Mouse (Mus musculus) megakaryocyte, adult 5-6 weeks (primary cell): ENCODE results near the gene Fam222b. TPM values are rescaled to one million over a fixed set of nuclear protein-coding genes. Genes with fewer than 3 reads are reported as not detected.

Experiments
- ATAC-seq: 2 replicates; pipeline ENCODE4 v1.8.0; 2016; ENCODE audit warnings: mild to moderate bottlenecking, inconsistent platforms; ENCODE audit not compliant: poor library complexity, severe bottlenecking
- total RNA-seq, 2 experiments: library from RNA; stranded (forward) in 1 of 2; stranded (reverse) in 1 of 2; fragments of 153-499, 151-499 nt in 1 of 2; fragments of 221-1000, 200-1000 nt in 1 of 2; gene quantifications; 2 replicates each; pipeline versions ENCODE4 v1.2.3 to v1.2.4; 2015 to 2017

Gene Fam222b
- total RNA-seq, 2 experiments from 2014 or later = 9.1 to 24.0 TPM

GRCm38 (mm10) chr11:78202372-78202771 is 107.9 kb downstream of the Fam222b start:
- no peak for ATAC-seq

- ATAC-seq = no peak
Measured at GRCm38 (mm10) chr11:78204287-78204686, 109.8 kb downstream of the Fam222b start.

GRCm38 (mm10) chr11:78205361-78206206 is 111.1 kb downstream of the Fam222b start:
- ATAC-seq = no peak

Other genes starting within 250 kb of the Fam222b start
- gene Pipox, start 200.6 kb upstream of the Fam222b start, total RNA-seq (2015) = not detected in 2 replicates
- not detected in 2 replicates for gene Pipox, start 200.6 kb upstream of the Fam222b start, total RNA-seq (2017)
- not detected in 2 replicates for gene Sez6, start 163.9 kb upstream of the Fam222b start, total RNA-seq (2015)
- not detected in 2 replicates for gene Sez6, start 163.9 kb upstream of the Fam222b start, total RNA-seq (2017)
- 51.2 and 64.5 TPM in 2 replicates for gene Phf12, start 111.9 kb upstream of the Fam222b start, total RNA-seq (2015)
- gene Phf12, start 111.9 kb upstream of the Fam222b start, total RNA-seq (2017) = 21.0 and 26.3 TPM in 2 replicates
- gene Dhrs13, start 62.4 kb upstream of the Fam222b start, total RNA-seq (2015) = 4.8 and 5.6 TPM in 2 replicates
- 3.5 and 5.3 TPM in 2 replicates for gene Dhrs13, start 62.4 kb upstream of the Fam222b start, total RNA-seq (2017)
- gene Flot2, start 56.7 kb upstream of the Fam222b start, total RNA-seq (2015) = 82.9 and 91.4 TPM in 2 replicates
- gene Flot2, start 56.7 kb upstream of the Fam222b start, total RNA-seq (2017) = 140 and 141 TPM in 2 replicates
- gene Eral1, start 14.3 kb upstream of the Fam222b start, total RNA-seq (2015) = 14.1 and 19.2 TPM in 2 replicates
- 20.9 and 22.1 TPM in 2 replicates for gene Eral1, start 14.3 kb upstream of the Fam222b start, total RNA-seq (2017)
- gene Traf4, start 70.9 kb downstream of the Fam222b start, total RNA-seq (2015) = 1.3 TPM in 2 replicates
- gene Traf4, start 70.9 kb downstream of the Fam222b start, total RNA-seq (2017) = 0.51 and 2.2 TPM in 2 replicates
- 2.4 and 8.6 TPM in 2 replicates for gene Nek8, start 82.0 kb downstream of the Fam222b start, total RNA-seq (2015)
- gene Nek8, start 82.0 kb downstream of the Fam222b start, total RNA-seq (2017) = 2.1 and 6.9 TPM in 2 replicates
- gene Tlcd1, start 82.1 kb downstream of the Fam222b start, total RNA-seq (2015) = 0.76 and 2.8 TPM in 2 replicates
- 1.0 and 1.3 TPM in 2 replicates for gene Tlcd1, start 82.1 kb downstream of the Fam222b start, total RNA-seq (2017)
- 2,467 and 2,664 TPM in 2 replicates for gene Rpl23a, start 88.9 kb downstream of the Fam222b start, total RNA-seq (2015)
- 2,641 and 2,675 TPM in 2 replicates for gene Rpl23a, start 88.9 kb downstream of the Fam222b start, total RNA-seq (2017)
- gene Rab34, start 93.8 kb downstream of the Fam222b start, total RNA-seq (2015) = not detected in 2 replicates
- gene Rab34, start 93.8 kb downstream of the Fam222b start, total RNA-seq (2017) = 1.3 TPM in 1 of 2 replicates, not detected in the other
- 0.62 and 1.6 TPM in 2 replicates for gene Proca1, start 98.7 kb downstream of the Fam222b start, total RNA-seq (2015)
- 1.1 and 1.3 TPM in 2 replicates for gene Proca1, start 98.7 kb downstream of the Fam222b start, total RNA-seq (2017)
- gene Sdf2, start 151.1 kb downstream of the Fam222b start, total RNA-seq (2015) = 64.3 and 75.1 TPM in 2 replicates
- 44.1 and 50.1 TPM in 2 replicates for gene Sdf2, start 151.1 kb downstream of the Fam222b start, total RNA-seq (2017)
- 28.3 and 28.7 TPM in 2 replicates for gene Supt6, start 151.3 kb downstream of the Fam222b start, total RNA-seq (2015)
- 27.2 and 36.4 TPM in 2 replicates for gene Supt6, start 151.3 kb downstream of the Fam222b start, total RNA-seq (2017)
- gene 2610507B11Rik, start 167.1 kb downstream of the Fam222b start, total RNA-seq (2015) = 33.7 and 43.5 TPM in 2 replicates
- gene 2610507B11Rik, start 167.1 kb downstream of the Fam222b start, total RNA-seq (2017) = 54.6 and 57.2 TPM in 2 replicates
- 0.56 TPM in 1 of 2 replicates, not detected in the other for gene BC030499, start 196.2 kb downstream of the Fam222b start, total RNA-seq (2015)
- gene BC030499, start 196.2 kb downstream of the Fam222b start, total RNA-seq (2017) = 0.18 and 0.77 TPM in 2 replicates
- gene Spag5, start 206.9 kb downstream of the Fam222b start, total RNA-seq (2015) = 23.6 and 31.6 TPM in 2 replicates
- gene Spag5, start 206.9 kb downstream of the Fam222b start, total RNA-seq (2017) = 60.7 and 63.2 TPM in 2 replicates
- 0.62 and 1.7 TPM in 2 replicates for gene Aldoc, start 228.3 kb downstream of the Fam222b start, total RNA-seq (2015)
- 1.0 and 1.6 TPM in 2 replicates for gene Aldoc, start 228.3 kb downstream of the Fam222b start, total RNA-seq (2017)
- 31.8 and 33.5 TPM in 2 replicates for gene Pigs, start 233.8 kb downstream of the Fam222b start, total RNA-seq (2015)
- gene Pigs, start 233.8 kb downstream of the Fam222b start, total RNA-seq (2017) = 21.5 and 22.4 TPM in 2 replicates
- gene Unc119, start 248.8 kb downstream of the Fam222b start, total RNA-seq (2015) = 94.0 and 96.6 TPM in 2 replicates
- 54.2 and 56.7 TPM in 2 replicates for gene Unc119, start 248.8 kb downstream of the Fam222b start, total RNA-seq (2017)